Mouse (Mus musculus) small intestine, adult 2 months (tissue): ENCODE data around the gene Actl11. TPM values are rescaled to one million over a fixed set of nuclear protein-coding genes. Genes with fewer than 3 reads are reported as not detected.
A peak's percentile ranks its signal among the peaks of the same experiment; 100 is the strongest.

Experiments
- H3K27ac ChIP-seq: fragments of 200-500 bp; 2 replicates; pipeline ENCODE4 v1.5.1; 2012; ENCODE audit warnings: low read depth, low read length, control low read depth, inconsistent platforms; ENCODE audit not compliant: insufficient read depth
- H3K27me3 ChIP-seq: fragments of 200-500 bp; 2 replicates; pipeline ENCODE4 v1.6.1; 2012; ENCODE audit warnings: mild to moderate bottlenecking, moderate library complexity, low read length, inconsistent platforms; ENCODE audit not compliant: control insufficient read depth, insufficient read depth
- H3K36me3 ChIP-seq: fragments of 200-500 bp; 2 replicates; pipeline ENCODE4 v1.6.1; 2012; ENCODE audit warnings: mild to moderate bottlenecking, low read length, control low read depth, inconsistent platforms; ENCODE audit not compliant: control insufficient read depth, insufficient read depth
- H3K4me1 ChIP-seq: fragments of 200-500 bp; 2 replicates; pipeline ENCODE4 v1.6.1; 2012; ENCODE audit warnings: low read length, inconsistent platforms, mixed read lengths; ENCODE audit not compliant: control insufficient read depth, insufficient read depth, insufficient read length
- H3K4me3 ChIP-seq: fragments of 200-500 bp; 2 replicates; pipeline ENCODE4 v1.5.1; 2012; ENCODE audit warnings: low read depth, mild to moderate bottlenecking, control low read depth, inconsistent platforms, low read length, moderate library complexity
- CTCF ChIP-seq: fragments of 200-500 bp; IDR thresholded peaks from 2 replicates; pipeline ENCODE4 v1.5.1; 2012; ENCODE audit warnings: low read depth, mild to moderate bottlenecking, control low read depth, inconsistent platforms, low read length, moderate library complexity, mixed read lengths; ENCODE audit not compliant: insufficient replicate concordance, insufficient read length; ENCODE audit errors: extremely low read depth
- POLR2A ChIP-seq: fragments of 200-500 bp; IDR thresholded peaks from 2 replicates; pipeline ENCODE4 v1.6.1; 2012; ENCODE audit warnings: low read depth, mild to moderate bottlenecking, control low read depth, inconsistent platforms, low read length, moderate library complexity
- WGBS: fragments of 180-500 bp; shearing (Covaris S2); methylation state at CpG from one replicate; pipeline ENCODE4 v1.1.7; 2018; 5-methylcytosine and 5-hydroxymethylcytosine counted together
- polyA plus RNA-seq: library from polyadenylated mRNA; depleted of rRNA; stranded (reverse); fragments of >200 nt; gene quantifications from 2 replicates; pipeline ENCODE4 v1.2.3, GENCODE M21; 2012

Gene Actl11
- polyA plus RNA-seq, 1 experiment = not detected

DNA sequence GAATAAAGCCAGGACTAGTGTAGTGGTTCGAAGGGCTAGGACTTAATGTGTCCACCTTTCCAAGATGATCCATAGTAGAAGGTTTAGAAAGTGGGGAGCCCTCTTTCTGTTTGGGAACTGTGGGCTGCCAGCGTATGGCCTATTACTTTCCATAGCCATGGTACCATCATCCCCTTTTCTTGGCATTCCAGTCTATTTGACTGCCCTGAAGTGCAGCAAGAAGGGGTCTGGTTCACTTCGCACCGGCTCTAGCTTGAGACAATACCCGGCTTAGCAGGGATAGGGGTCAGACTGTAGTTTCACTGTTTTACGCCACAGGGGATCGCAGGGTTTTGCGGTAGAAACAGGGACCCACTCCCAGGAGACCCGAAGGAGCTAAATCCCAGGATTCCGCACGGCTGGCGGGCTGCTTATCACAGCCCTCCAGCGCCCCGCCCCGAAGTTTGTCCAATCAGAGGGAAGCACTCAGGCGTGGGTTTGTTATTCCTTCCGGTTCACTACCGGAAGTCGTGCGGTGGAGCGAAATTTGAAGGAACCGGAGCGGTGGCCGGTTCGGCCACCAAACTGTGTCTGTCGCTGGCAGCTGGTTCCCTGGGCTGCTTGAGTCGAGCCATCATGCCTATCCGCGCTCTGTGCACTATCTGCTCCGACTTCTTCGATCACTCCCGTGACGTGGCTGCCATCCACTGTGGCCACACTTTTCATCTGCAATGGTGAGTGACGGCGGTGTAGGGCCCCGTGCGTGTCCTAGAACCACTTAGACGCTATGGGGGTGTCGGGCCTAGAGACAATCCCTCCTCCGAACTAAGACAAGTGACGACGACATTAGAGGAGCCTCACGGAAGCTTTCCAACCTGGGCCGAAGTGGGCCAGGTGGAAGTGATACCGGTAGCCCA lies 22.4 kb downstream of the Actl11 start:
- TF ChIP-seq CTCF (no peak), POLR2A (peak; percentile 56; the same call in 1 of the 2 replicates)
- Histone ChIP-seq H3K4me3 (peak overlapping the region; percentile 75), H3K27ac (no peak overlapping the region), H3K36me3 (no peaks in the 10 kb centered on the region), H3K4me1 (no peaks in the 10 kb centered on the region; the same call in 1 of the 2 replicates), H3K27me3 (no peaks in the 10 kb centered on the region)
- WGBS = 21% methylated on average over 45 of the region's 45 CpGs

DNA sequence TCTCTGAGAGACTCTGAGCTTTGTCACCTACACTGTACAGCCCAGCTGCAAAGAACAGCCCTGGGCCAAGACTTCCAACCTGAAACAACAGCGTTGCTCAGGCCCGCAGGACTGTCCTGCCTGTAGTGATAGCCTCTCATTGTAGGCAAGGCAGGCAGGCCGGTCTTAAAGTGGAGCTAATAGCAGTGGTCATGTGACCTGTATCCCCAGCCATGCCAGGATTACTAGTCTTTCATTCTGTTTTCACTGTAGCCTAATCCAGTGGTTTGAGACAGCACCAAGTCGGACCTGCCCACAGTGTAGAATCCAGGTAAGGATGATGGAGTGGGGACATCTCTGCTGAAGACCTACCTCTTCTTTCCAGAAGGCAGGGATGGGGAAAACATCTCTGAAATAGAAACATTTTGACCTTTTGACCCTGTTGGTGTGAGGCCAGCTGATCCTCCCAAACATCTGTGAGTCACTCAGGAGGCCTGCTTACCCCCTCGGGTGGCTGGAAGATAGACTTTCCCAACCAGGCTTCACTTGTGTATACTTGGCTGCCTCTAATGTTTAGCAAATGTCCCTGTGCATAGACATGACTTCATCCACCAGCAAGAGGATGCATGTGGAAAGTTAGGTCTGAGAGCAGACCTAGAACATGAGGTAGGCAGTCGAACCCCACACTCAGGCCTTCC lies 27.5 kb downstream of the Actl11 start:
- Histone ChIP-seq H3K4me1 (no peaks in the 10 kb centered on the region; the same call in 1 of the 2 replicates), H3K36me3 (peaks cover 2% of the 10 kb centered on the region; the same call in 1 of the 2 replicates), H3K27ac (no peak overlapping the region), H3K4me3 (no peak overlapping the region), H3K27me3 (no peaks in the 10 kb centered on the region)
- WGBS = 73% methylated on average over 6 of the region's 6 CpGs
- TF ChIP-seq POLR2A = no peak
- no peak for TF ChIP-seq CTCF

DNA sequence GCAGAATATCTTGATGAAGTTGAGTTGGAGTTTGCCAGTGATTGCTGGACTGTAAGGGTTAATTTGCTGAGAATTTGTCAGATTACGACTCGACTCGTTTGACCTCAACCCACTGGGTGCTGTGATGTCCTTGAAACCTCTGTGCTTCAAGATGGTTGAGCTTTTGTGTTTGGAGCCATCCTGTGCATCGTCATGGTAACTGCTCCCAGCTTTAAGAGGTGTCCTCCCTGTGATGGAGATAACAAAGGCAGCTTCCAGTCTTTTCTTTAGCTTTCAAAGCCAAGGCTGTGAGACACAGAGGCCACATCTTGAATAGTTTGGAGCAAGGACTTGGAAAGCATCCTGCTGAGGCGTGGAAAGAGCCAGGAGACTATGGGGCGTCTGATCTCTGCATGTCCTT lies 28.9 kb downstream of the Actl11 start:
- H3K27me3 ChIP-seq = no peaks in the 10 kb centered on the region
- peaks cover 2% of the 10 kb centered on the region; the same call in 1 of the 2 replicates for H3K36me3 ChIP-seq
- H3K4me1 ChIP-seq = no peaks in the 10 kb centered on the region
- no peak overlapping the region for H3K4me3 ChIP-seq
- 64% methylated on average over 6 of the region's 6 CpGs for WGBS
- TF ChIP-seq POLR2A = no peak
- no peak for TF ChIP-seq CTCF
- no peak overlapping the region for H3K27ac ChIP-seq

DNA sequence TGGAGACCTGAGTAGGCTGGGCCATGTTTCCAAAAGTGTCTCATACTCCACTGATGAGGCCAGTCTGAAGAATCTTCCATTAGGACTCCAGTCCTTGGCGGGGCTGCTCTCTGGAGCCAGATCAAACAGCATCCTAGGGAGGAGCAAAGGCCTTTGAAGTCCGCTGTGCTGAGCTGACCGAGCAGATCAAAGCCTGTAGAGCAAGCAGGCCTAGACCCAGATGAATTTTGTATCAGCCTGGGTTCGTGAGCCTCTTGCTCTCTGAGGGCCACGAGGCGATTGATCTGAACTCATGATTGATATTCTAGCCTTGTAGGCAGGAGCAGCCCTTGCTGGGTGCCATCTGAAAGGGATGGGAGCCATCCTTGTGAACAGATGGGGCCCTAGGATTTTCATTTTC lies 31.6 kb downstream of the Actl11 start:
- WGBS = 81% methylated on average over 6 of the region's 6 CpGs
- H3K27ac ChIP-seq = no peak overlapping the region
- H3K27me3 ChIP-seq = no peaks in the 10 kb centered on the region
- peaks cover 2% of the 10 kb centered on the region; the same call in 1 of the 2 replicates for H3K36me3 ChIP-seq
- no peak overlapping the region for H3K4me3 ChIP-seq
- TF ChIP-seq CTCF = no peak
- no peaks in the 10 kb centered on the region for H3K4me1 ChIP-seq

DNA sequence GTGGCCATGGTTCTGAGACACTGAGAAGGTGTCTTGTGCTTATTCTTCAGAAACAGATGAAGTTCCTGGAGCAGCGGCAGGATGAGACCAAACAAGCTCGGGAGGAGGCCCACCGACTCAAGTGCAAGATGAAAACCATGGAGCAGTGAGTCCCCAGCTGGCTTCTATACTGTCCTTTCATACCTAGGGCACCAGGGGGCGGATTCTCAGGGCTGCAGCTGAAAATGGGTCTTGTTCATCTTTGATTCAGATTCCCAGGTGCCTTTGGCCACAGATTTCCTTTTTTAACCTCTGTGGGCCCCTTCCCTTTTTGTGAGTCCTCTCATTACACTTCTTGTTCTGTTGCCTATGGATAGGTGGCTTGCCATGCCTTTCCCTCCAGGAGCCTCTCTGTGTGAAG lies 32.7 kb downstream of the Actl11 start:
- 81% methylated on average over 4 of the region's 4 CpGs for WGBS
- no peak for TF ChIP-seq POLR2A
- TF ChIP-seq CTCF = no peak
- Histone ChIP-seq H3K4me3 (no peak overlapping the region), H3K27ac (no peak overlapping the region), H3K27me3 (no peaks in the 10 kb centered on the region), H3K36me3 (peaks cover 2% of the 10 kb centered on the region; the same call in 1 of the 2 replicates), H3K4me1 (no peaks in the 10 kb centered on the region)

DNA sequence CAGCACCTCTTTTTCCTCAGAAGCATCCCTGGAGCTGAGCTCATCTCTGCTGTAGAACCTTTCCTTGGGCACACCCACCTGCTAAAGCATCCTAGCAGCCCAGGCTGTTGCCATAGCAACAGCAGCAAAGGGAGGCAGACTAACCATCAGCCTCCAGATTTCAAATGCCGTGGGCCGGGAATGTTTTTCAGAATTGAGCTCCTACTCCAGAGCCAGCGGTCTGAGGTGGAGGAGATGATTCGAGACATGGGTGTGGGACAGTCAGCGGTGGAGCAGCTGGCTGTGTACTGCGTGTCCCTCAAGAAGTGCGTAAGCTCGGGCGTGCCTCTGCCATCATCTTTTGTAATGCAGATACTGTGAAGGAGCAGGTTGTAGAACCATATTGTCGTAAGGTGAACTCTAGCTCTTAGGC lies 33.1 kb downstream of the Actl11 start:
- WGBS = 87% methylated on average over 10 of the region's 10 CpGs

DNA sequence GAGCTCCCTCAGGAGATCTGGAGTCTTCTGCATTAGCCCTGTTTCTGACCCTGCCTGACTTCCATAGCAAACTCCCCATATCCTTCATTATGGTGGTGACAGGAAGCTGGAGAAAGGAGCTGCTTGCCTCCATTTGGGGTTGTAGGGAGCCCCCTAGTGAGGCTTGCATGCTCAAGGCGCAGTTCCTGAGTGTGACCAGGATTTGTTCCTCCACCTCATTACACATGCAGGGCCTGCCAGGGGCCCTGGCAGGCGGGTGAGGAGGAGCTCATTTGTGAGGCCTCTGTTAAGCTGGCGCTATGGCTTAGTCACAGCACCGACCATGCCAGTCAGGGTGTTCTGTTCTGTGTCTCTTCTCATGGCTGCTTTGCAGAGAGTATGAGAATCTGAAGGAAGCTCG lies 33.6 kb downstream of the Actl11 start:
- 64% methylated on average over 5 of the region's 5 CpGs for WGBS
- Histone ChIP-seq H3K27ac (no peak overlapping the region), H3K4me3 (no peak overlapping the region), H3K36me3 (peaks cover 2% of the 10 kb centered on the region; the same call in 1 of the 2 replicates), H3K27me3 (no peaks in the 10 kb centered on the region), H3K4me1 (no peaks in the 10 kb centered on the region)
- TF ChIP-seq POLR2A (no peak), CTCF (no peak; the same call in 1 of the 2 replicates)

More for the DNA sequence above, 33.1 kb downstream of the Actl11 start:
- H3K4me3 ChIP-seq = no peak overlapping the region
- no peaks in the 10 kb centered on the region for H3K4me1 ChIP-seq
- no peak overlapping the region for H3K27ac ChIP-seq
- peaks cover 2% of the 10 kb centered on the region; the same call in 1 of the 2 replicates for H3K36me3 ChIP-seq
- H3K27me3 ChIP-seq = no peaks in the 10 kb centered on the region
- TF ChIP-seq POLR2A (no peak), CTCF (no peak)
